Mouse (Mus musculus): ENCODE measurements around the gene P2rx4.
"Not testable (repeated sequence)": the region's sequence is repeated elsewhere in the genome, so short reads cannot be mapped to it uniquely, and the experiment has no call there.

P2rx4 gene

GRCm38 (mm10) chr5:122707276-122708181 is at the start of gene P2rx4:
P2rx4 (plus strand) TSS chr5:122707544.
- DNase-seq (ENCODE audit: extremely low read depth, low read depth), result peak; percentile 61

DNA sequence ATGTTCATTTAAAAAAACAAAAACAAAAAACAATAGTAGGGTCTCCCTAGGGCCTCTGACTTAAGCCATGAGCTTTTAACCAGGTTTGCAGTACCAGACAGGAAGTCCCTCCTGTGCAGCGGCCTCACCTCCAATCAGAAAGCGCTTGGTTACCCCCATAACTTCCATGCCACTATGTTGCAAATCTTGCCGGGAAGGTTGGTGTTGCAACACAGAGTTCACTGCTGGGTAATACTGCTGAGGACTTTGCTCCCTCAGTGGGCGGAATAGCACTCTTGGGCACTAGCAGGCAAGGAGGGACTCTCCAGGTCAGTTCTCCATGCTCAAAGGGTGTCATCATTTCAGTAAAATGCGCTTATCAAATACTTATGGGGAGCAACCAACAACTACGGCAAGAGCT is 44.8 kb upstream of the P2rx4 start:
- DNase-seq (ENCODE audit: extremely low read depth, low read depth), result no peak

DNA sequence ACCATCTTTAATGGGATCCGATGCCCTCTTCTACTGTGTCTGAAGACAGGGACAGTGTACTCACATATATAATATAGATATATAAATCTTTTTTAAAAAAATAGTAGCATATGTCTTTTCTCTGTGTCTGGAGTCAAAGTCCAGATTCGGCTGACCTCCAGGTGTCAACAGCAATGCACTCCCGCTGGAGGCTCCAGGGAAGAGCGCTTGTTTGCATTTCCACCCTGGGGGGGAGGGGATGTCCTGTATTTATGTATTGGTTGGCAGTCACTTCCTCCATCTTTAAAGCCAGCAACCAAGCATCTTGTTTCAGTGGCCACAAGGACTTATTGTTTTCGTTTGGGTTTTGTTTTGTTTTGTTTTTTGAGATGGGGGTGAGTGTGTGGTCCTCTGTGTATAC is 42.3 kb upstream of the P2rx4 start:
- DNase-seq (ENCODE audit: extremely low read depth, low read depth), result no peak

DNA sequence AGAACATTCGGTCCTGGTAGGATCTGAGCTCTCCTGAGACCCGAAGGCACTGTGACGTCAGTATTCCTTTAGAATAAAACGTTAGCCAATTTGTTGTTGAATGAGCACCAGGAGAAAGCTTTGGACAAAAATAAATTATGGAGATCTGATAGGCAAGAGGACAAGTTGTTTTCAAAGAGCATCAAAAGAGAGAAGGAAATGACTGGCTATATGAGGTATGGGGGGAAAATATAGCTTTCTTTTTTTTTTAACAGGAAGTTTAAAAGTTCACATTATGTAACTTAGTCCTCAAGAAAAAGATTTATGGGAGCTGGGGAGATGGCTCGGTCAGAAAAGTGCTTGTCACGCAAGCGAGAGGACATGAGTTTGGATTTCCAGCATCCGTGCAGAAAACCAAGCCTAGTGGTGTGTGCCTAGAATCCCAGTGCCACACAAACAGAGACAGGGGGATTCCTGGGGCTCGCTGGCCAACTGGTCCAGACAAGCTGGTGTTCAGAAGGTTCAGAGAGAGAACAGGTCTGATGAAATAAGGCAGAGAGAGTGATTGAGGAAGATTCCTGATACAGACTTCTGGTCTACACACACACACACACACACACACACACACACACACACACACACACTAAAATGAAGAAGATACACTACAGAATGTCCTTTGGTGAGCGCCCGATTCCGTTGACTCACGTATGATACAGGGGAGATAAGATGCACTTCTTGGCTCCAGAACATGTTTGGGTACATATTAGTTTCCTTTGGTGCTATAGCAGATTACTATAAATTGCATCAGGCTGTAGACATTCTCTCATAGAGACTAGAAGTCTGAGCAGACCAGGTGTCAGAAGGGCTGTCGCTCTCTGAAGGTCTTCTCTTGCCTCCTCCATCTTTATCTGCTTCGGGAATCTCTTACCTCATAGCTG is 38.1 kb upstream of the P2rx4 start:
- no peak for DNase-seq (ENCODE audit: extremely low read depth, low read depth)

GRCm38 (mm10) chr5:122671641-122672040 is 35.7 kb upstream of the P2rx4 start:
- not testable (repeated sequence) for DNase-seq (ENCODE audit: extremely low read depth, low read depth)

- no peak for DNase-seq (ENCODE audit: extremely low read depth, low read depth)
Measured at GRCm38 (mm10) chr5:122672298-122672697, 35.0 kb upstream of the P2rx4 start.

- DNase-seq (ENCODE audit: extremely low read depth, low read depth), result no peak
Measured at GRCm38 (mm10) chr5:122676002-122676401, 31.3 kb upstream of the P2rx4 start.

DNA sequence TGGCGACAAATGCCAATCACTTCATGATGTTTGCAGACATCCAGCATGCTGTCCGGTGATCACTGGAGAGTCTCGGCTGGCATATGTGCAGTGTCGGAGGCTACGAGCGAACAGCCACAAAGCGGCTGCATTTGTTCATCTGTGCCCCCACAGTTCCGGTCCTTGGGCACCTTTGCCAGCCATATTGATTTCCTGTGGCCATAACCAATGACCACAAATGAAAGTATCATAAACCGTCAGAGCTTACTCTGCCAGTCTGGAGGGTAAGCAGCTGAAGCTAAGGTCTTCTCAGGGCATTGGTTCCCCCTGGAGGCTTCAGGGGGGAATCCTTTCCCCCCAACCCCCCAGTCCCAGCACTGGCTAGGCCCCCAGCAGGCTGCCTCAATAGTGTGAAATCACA is 29.4 kb upstream of the P2rx4 start:
- DNase-seq (ENCODE audit: extremely low read depth, low read depth), result no peak

GRCm38 (mm10) chr5:122679881-122680280 is 27.5 kb upstream of the P2rx4 start:
- DNase-seq (ENCODE audit: extremely low read depth, low read depth), result no peak

DNA sequence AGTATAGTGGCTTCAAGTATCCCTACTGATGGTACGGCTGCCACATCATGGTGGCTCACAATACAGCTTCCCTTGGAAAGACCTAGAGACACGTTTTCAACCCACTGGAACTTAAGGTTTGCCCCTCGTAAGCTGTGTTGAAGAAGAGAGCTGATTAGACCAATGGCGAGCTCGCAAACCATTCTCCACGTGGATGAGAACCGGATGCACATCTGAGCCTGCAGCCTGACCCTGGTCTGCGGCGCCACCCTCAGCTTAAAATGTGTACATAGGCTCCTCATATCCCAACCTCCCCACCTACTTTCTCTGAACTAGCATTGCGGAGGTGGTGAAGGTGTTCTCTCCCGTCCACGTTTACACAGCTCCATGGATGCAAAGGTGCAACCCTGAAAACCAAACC is 26.1 kb upstream of the P2rx4 start:
- no peak for DNase-seq (ENCODE audit: extremely low read depth, low read depth)

- DNase-seq (ENCODE audit: extremely low read depth, low read depth), result no peak
Measured at GRCm38 (mm10) chr5:122683926-122684325, 23.4 kb upstream of the P2rx4 start.

- DNase-seq (ENCODE audit: extremely low read depth, low read depth), result no peak
Measured at GRCm38 (mm10) chr5:122687391-122687790, 20.0 kb upstream of the P2rx4 start.

DNA sequence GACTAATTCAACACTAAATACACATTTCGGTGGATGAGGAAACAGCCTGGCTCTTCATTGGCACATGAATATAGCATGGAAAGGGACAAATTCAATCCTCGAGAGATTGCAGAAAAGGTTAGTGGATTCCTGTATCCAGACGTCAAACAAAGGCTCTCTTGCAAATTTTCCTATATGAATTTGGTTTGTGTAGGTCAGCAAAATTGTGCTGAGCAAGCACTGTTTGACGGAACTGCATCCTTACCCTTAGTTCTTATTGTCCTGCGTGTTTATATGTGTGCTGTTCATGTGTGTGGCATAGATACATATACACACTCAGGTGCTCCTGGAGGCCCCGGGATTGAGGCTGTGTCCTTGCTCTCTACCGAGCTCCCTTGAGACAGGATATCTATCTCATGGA is 18.2 kb upstream of the P2rx4 start:
- DNase-seq (ENCODE audit: extremely low read depth, low read depth), result no peak

GRCm38 (mm10) chr5:122690486-122690885 is 16.9 kb upstream of the P2rx4 start:
- DNase-seq (ENCODE audit: extremely low read depth, low read depth), result no peak

GRCm38 (mm10) chr5:122693431-122694207 is 13.7 kb upstream of the P2rx4 start:
- DNase-seq (ENCODE audit: extremely low read depth, low read depth), result no peak

DNA sequence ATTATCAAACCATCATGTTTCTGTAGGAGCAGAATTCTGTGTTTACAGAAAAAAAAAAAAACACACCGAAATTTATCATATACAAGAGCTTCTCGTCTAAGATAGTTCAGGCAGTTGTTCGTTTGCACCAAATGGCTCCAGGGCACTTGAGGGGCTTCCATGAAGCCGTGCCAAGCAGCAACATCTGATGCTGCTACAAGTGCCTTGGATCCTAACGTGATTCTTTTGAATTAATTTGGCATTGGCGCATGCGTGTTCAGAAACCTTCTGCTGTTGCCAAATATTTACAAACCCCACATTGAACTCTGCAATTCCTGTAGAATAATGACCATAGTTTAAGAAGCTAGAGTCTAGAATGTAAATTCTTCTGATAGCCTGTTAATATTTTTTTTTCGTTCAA is 11.8 kb upstream of the P2rx4 start:
- no peak for DNase-seq (ENCODE audit: extremely low read depth, low read depth)

DNA sequence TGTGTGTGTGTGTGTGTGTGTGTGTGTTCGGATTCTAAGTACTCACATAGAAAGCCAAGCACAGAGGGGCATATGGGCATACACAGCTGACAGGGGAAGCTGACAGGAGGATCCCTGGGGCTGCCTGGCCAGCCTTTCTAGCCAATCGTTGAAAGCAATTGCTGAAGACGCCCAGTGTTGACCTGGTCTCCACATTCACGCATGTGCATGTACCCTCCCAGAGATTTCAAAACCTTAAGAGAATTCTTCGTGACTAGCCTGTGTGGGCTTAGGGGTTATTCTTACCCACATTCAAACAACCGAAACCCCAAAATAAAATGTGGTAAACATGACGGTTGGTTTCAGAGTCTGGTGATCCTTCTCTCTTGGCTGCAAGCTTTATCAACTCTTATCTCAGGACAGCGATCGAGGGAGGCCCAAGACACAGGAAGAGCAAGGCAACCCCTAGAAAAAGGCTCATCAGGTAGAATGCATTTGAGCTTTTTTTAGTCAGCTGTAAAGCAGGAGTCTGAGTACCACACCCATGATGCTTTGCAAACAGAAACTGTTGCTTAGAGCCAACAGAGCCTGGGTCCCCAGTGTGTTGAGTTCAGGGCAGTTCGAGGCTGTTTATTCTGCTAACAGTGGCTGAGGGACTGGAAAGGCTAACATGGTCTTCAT is 9.2 kb upstream of the P2rx4 start:
- DNase-seq (ENCODE audit: extremely low read depth, low read depth), result no peak

DNA sequence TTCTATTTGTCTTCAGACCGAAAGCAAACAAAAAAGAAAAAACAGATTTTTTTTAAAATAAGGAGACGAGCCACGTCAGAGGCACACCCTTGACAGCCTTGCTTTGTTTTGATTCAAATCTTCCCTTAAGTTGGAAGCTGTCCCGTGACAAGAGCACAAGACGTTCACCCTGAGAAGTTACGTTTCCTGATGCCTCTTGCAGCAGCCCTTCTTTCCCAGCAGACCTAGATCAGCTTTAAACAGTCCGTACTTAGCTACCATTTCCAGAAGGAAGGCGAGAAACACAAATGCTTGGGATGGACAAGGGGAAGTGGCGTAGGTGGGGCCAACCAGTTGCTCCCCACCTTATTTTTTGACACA is 8.7 kb upstream of the P2rx4 start:
- no peak for DNase-seq (ENCODE audit: extremely low read depth, low read depth)

DNA sequence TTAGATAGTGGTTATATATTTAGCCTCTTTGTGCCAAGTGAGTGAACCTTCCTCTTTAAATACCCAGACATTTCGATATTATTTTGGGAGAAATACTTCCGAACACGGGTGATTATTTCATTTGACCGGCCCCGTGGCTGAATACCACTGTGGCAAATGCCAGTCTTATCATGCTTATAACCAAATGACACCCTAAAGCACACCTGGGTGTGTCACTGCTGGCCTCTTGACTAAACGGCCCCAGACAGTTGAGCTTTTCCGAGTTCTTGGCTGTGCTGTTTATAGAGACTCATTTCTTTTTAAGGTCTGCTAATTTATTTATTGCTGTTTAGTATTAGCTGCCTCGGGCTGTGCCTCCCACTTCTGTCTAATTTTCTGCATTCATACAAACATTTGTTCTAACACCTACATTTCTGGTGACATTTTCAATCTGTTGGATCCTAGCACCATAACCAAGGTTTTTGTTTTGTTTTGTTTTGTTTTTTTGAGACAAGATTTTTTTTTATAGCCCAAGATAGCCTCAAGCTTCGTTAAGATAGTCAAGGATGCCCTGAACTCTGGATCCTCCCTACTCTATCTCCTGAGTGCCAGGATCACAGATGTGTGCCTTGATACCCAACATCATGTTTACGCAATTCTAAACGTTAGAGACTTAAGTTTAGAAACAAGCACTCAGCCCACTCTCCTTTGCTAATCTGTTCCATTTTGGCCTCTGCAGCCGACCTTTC is 7.1 kb upstream of the P2rx4 start:
- no peak for DNase-seq (ENCODE audit: extremely low read depth, low read depth)

DNA sequence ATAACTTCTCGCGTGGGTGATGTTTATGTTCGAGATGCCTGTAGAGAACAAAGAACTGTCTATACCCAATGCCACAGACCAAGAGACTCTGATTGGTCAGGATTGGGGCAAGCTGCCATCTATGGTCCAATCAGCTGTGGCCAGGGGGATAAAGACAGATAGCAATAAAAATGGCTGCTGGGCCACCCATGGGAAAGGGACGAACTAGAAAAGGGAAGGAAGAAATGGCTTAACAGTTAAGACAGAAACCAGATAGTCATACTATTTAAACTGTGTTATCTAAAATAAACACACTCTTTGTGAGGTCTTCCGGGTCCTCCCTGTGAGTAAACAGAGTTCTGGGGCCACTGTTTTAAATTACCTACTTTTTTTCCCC is 6.5 kb upstream of the P2rx4 start:
- peak; percentile 91 for DNase-seq (ENCODE audit: extremely low read depth, low read depth)

All from MEL-GATA-1-ER (cell line).